Mouse (Mus musculus) MEL (cell line): ENCODE measurements around the gene Trp53rkb.

ENCODE experiments used
- CTCF ChIP-seq, 3 experiments: IDR thresholded peaks in 2 of 3; conservative IDR thresholded peaks in 1 of 3; 2 replicates each; pipeline ENCODE4 v1.5.1; 2011 to 2012; ENCODE audit warnings: low read length in 3 of 3, low read depth in 2 of 3, mild to moderate bottlenecking in 2 of 3, improper control_type of control experiment in 1 of 3, inconsistent platforms in 1 of 3, mixed read lengths in 1 of 3, moderate library complexity in 1 of 3; ENCODE audit not compliant: control insufficient read depth in 1 of 3, insufficient read depth in 1 of 3, poor library complexity in 1 of 3, severe bottlenecking in 1 of 3
- MAX ChIP-seq: IDR thresholded peaks from 2 replicates; pipeline ENCODE4 v1.6.1; 2011; ENCODE audit warnings: low read length, improper control_type of control experiment
- MEF2A ChIP-seq: IDR thresholded peaks from 2 replicates; pipeline ENCODE4 v1.6.1; 2014; ENCODE audit warnings: low read depth, mild to moderate bottlenecking, inconsistent platforms, low read length, improper control_type of control experiment; ENCODE audit not compliant: poor library complexity, insufficient replicate concordance, severe bottlenecking; ENCODE audit errors: extremely low read depth
- MYC ChIP-seq: IDR thresholded peaks from 2 replicates; pipeline ENCODE4 v1.6.1; 2011; ENCODE audit warnings: low read depth, mild to moderate bottlenecking, low read length, improper control_type of control experiment, moderate library complexity
- NELFE ChIP-seq: IDR thresholded peaks from 2 replicates; pipeline ENCODE4 v1.6.1; 2011; ENCODE audit warnings: low read depth, low read length, improper control_type of control experiment
- POLR2A ChIP-seq, 2 experiments: IDR thresholded peaks; 2 replicates each; pipeline ENCODE4 v1.6.1; 2011 to 2012; ENCODE audit warnings: low read length in 2 of 2, mild to moderate bottlenecking in 2 of 2, control low read depth in 1 of 2, improper control_type of control experiment in 1 of 2, low read depth in 1 of 2, moderate library complexity in 1 of 2; ENCODE audit not compliant: control insufficient read depth in 1 of 2, insufficient read depth in 1 of 2, poor library complexity in 1 of 2
- SIN3A ChIP-seq: IDR thresholded peaks from 2 replicates; pipeline ENCODE4 v1.6.1; 2012; ENCODE audit warnings: low read length, improper control_type of control experiment, inconsistent platforms
- TAL1 ChIP-seq: IDR thresholded peaks from 2 replicates; pipeline ENCODE4 v1.6.1; 2012; ENCODE audit warnings: mild to moderate bottlenecking, inconsistent platforms, low read length, moderate library complexity, mixed read lengths
- TBP ChIP-seq: IDR thresholded peaks from 2 replicates; pipeline ENCODE4 v1.8.0; 2011; ENCODE audit warnings: low read depth, low read length, improper control_type of control experiment
- TCF12 ChIP-seq: IDR thresholded peaks from 2 replicates; pipeline ENCODE4 v1.6.1; 2014; ENCODE audit warnings: low read depth, mild to moderate bottlenecking, inconsistent platforms, low read length, improper control_type of control experiment, moderate library complexity

DNA sequence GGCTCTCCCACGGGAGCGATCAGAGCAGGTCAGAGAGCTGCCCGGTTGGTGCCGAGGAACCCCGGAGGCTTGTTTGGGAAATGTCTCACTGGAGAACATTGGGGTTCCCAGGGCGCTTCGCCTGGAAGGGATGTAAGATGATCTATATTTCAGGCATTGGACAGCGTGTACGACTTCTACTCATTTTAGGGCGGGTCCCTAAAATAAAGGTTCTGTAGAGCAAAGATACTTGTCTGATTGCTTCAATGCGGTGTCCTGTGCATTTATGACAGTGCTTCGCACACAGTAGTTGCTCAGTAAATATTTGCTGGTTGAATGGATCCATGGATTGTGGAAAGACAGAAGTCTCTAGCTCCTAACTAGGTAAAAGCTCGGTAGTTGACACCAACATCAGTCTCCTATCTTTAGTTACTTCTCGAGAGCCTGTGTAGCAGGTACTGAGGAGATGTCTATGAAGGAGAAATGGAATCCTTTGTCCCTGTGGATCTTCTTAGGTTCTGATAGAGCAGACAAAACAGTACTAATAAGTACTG, 13.9 kb downstream of the Trp53rkb start:
- TF ChIP-seq TCF12 (no peak), MYC (0 out of 2 replicates have a peak, but pooled peaks have one; percentile 32), NELFE (no peak), CTCF (IDR thresholded peaks at IDR 0.05 in 2 of 3, conservative IDR thresholded peaks at IDR 0.05 in 1 of 3; ENCODE audit: control insufficient read depth in 1 of 3, insufficient read depth in 1 of 3, low read depth in 2 of 3, low read length in 3 of 3, poor library complexity in 1 of 3, severe bottlenecking in 1 of 3) (no peak), TBP (0 out of 2 replicates have a peak, but pooled peaks have one; percentile 28), TAL1 (no peak), MAX (0 out of 2 replicates have a peak, but pooled peaks have one; percentile 24), POLR2A (IDR thresholded peaks at IDR 0.05; ENCODE audit: control insufficient read depth in 1 of 2, insufficient read depth in 1 of 2, low read depth in 1 of 2, low read length in 2 of 2, poor library complexity in 1 of 2) (no peak), MEF2A (no peak), SIN3A (peak; percentile 69)
